Mouse (Mus musculus): ENCODE results near the gene Gm10272. TPM values are rescaled to one million over a fixed set of nuclear protein-coding genes. Genes with fewer than 3 reads are reported as not detected.
A peak's percentile ranks its signal among the peaks of the same experiment; 100 is the strongest.

Gm10272 gene
- polyA plus RNA-seq, 1 experiment = not detected

GRCm38 (mm10) chr10:77671519-77671918 lies 34.9 kb upstream of the Gm10272 start:
- no peak overlapping the region for H3K27ac ChIP-seq (ENCODE audit: control insufficient read depth, insufficient read depth, low read length)
- no peak overlapping the region for H3K4me3 ChIP-seq (ENCODE audit: control insufficient read depth, insufficient read depth, low read length)
- H3K36me3 ChIP-seq (ENCODE audit: control insufficient read depth, insufficient read depth, low read length) = no peaks in the 10 kb centered on the region
- WGBS = 59% methylated on average over 4 of the region's 4 CpGs
- peaks cover 21% of the 10 kb centered on the region for H3K4me1 ChIP-seq (replicated peaks; ENCODE audit: control insufficient read depth, insufficient read depth, low read length)
- TF ChIP-seq POLR2A (IDR thresholded peaks at IDR 0.05; ENCODE audit: control insufficient read depth, extremely low read depth, insufficient read depth, low read length, poor library complexity) (no peak), CTCF (IDR thresholded peaks at IDR 0.05; ENCODE audit: borderline replicate concordance, control insufficient read depth, extremely low read depth, insufficient read depth, low read length, poor library complexity) (no peak)
- H3K27me3 ChIP-seq (ENCODE audit: control insufficient read depth, insufficient read depth, low read length) = no peaks in the 10 kb centered on the region; the same call in 1 of the 2 replicates
- DNase-seq = no peak

- WGBS = 36% methylated on average over 13 of the region's 13 CpGs
- no peak for TF ChIP-seq CTCF (IDR thresholded peaks at IDR 0.05; ENCODE audit: borderline replicate concordance, control insufficient read depth, extremely low read depth, insufficient read depth, low read length, poor library complexity)
- TF ChIP-seq POLR2A (IDR thresholded peaks at IDR 0.05; ENCODE audit: control insufficient read depth, extremely low read depth, insufficient read depth, low read length, poor library complexity) = no peak
- peak; percentile 50 for DNase-seq
- no peaks in the 10 kb centered on the region for H3K36me3 ChIP-seq (ENCODE audit: control insufficient read depth, insufficient read depth, low read length)
- H3K4me1 ChIP-seq (replicated peaks; ENCODE audit: control insufficient read depth, insufficient read depth, low read length) = peaks cover 27% of the 10 kb centered on the region
- no peak overlapping the region for H3K27ac ChIP-seq (ENCODE audit: control insufficient read depth, insufficient read depth, low read length)
- peaks cover 5% of the 10 kb centered on the region for H3K27me3 ChIP-seq (ENCODE audit: control insufficient read depth, insufficient read depth, low read length)
- H3K4me3 ChIP-seq (ENCODE audit: control insufficient read depth, insufficient read depth, low read length) = no peak overlapping the region
Measured at GRCm38 (mm10) chr10:77673765-77674164, 32.7 kb upstream of the Gm10272 start.

- peaks cover 7% of the 10 kb centered on the region for H3K27me3 ChIP-seq (ENCODE audit: control insufficient read depth, insufficient read depth, low read length)
- WGBS = 2% methylated on average over 35 of the region's 35 CpGs
- H3K4me1 ChIP-seq (replicated peaks; ENCODE audit: control insufficient read depth, insufficient read depth, low read length) = peaks cover 27% of the 10 kb centered on the region
- DNase-seq = peak; percentile 32
- H3K27ac ChIP-seq (ENCODE audit: control insufficient read depth, insufficient read depth, low read length) = no peak overlapping the region
- TF ChIP-seq POLR2A (IDR thresholded peaks at IDR 0.05; ENCODE audit: control insufficient read depth, extremely low read depth, insufficient read depth, low read length, poor library complexity) (no peak), CTCF (IDR thresholded peaks at IDR 0.05; ENCODE audit: borderline replicate concordance, control insufficient read depth, extremely low read depth, insufficient read depth, low read length, poor library complexity) (no peak)
- no peaks in the 10 kb centered on the region for H3K36me3 ChIP-seq (ENCODE audit: control insufficient read depth, insufficient read depth, low read length)
- peak overlapping the region; percentile 2; the same call in 1 of the 2 replicates for H3K4me3 ChIP-seq (ENCODE audit: control insufficient read depth, insufficient read depth, low read length)
Measured at GRCm38 (mm10) chr10:77677562-77677961, 28.9 kb upstream of the Gm10272 start.

GRCm38 (mm10) chr10:77682994-77683393 lies 23.4 kb upstream of the Gm10272 start:
- no peak for TF ChIP-seq CTCF (IDR thresholded peaks at IDR 0.05; ENCODE audit: borderline replicate concordance, control insufficient read depth, extremely low read depth, insufficient read depth, low read length, poor library complexity)
- TF ChIP-seq POLR2A (IDR thresholded peaks at IDR 0.05; ENCODE audit: control insufficient read depth, extremely low read depth, insufficient read depth, low read length, poor library complexity) = no peak
- no peak overlapping the region for H3K27ac ChIP-seq (ENCODE audit: control insufficient read depth, insufficient read depth, low read length)
- H3K36me3 ChIP-seq (ENCODE audit: control insufficient read depth, insufficient read depth, low read length) = no peaks in the 10 kb centered on the region
- H3K27me3 ChIP-seq (ENCODE audit: control insufficient read depth, insufficient read depth, low read length) = peaks cover 2% of the 10 kb centered on the region
- H3K4me3 ChIP-seq (ENCODE audit: control insufficient read depth, insufficient read depth, low read length) = no peak overlapping the region
- 81% methylated on average over 7 of the region's 7 CpGs for WGBS
- peaks cover 3% of the 10 kb centered on the region; the same call in 1 of the 2 replicates for H3K4me1 ChIP-seq (replicated peaks; ENCODE audit: control insufficient read depth, insufficient read depth, low read length)
- no peak for DNase-seq

GRCm38 (mm10) chr10:77684181-77684580 lies 22.2 kb upstream of the Gm10272 start:
- H3K27me3 ChIP-seq (ENCODE audit: control insufficient read depth, insufficient read depth, low read length) = no peaks in the 10 kb centered on the region; the same call in 1 of the 2 replicates
- WGBS = 43% methylated on average over 8 of the region's 8 CpGs
- TF ChIP-seq POLR2A (IDR thresholded peaks at IDR 0.05; ENCODE audit: control insufficient read depth, extremely low read depth, insufficient read depth, low read length, poor library complexity) (no peak), CTCF (IDR thresholded peaks at IDR 0.05; ENCODE audit: borderline replicate concordance, control insufficient read depth, extremely low read depth, insufficient read depth, low read length, poor library complexity) (no peak)
- DNase-seq = no peak
- H3K4me1 ChIP-seq (replicated peaks; ENCODE audit: control insufficient read depth, insufficient read depth, low read length) = no peaks in the 10 kb centered on the region; the same call in 1 of the 2 replicates
- no peak overlapping the region for H3K27ac ChIP-seq (ENCODE audit: control insufficient read depth, insufficient read depth, low read length)
- H3K36me3 ChIP-seq (ENCODE audit: control insufficient read depth, insufficient read depth, low read length) = no peaks in the 10 kb centered on the region
- H3K4me3 ChIP-seq (ENCODE audit: control insufficient read depth, insufficient read depth, low read length) = no peak overlapping the region

GRCm38 (mm10) chr10:77685895-77686664 lies 20.3 kb upstream of the Gm10272 start, which contains the start of gene Tspear:
TSS of gene Tspear (plus strand) at chr10:77686569.
- H3K36me3 ChIP-seq (ENCODE audit: control insufficient read depth, insufficient read depth, low read length) = no peaks in the 10 kb centered on the region
- no peak for DNase-seq
- H3K27me3 ChIP-seq (ENCODE audit: control insufficient read depth, insufficient read depth, low read length) = no peaks in the 10 kb centered on the region; the same call in 1 of the 2 replicates
- 21% methylated on average over 22 of the region's 22 CpGs for WGBS
- no peak within 1 kb of the TSS for H3K27ac ChIP-seq (ENCODE audit: control insufficient read depth, insufficient read depth, low read length)
- H3K4me3 ChIP-seq (ENCODE audit: control insufficient read depth, insufficient read depth, low read length) = no peak within 1 kb of the TSS
- no peaks in the 10 kb centered on the region for H3K4me1 ChIP-seq (replicated peaks; ENCODE audit: control insufficient read depth, insufficient read depth, low read length)
- TF ChIP-seq POLR2A (IDR thresholded peaks at IDR 0.05; ENCODE audit: control insufficient read depth, extremely low read depth, insufficient read depth, low read length, poor library complexity) (no peak), CTCF (IDR thresholded peaks at IDR 0.05; ENCODE audit: borderline replicate concordance, control insufficient read depth, extremely low read depth, insufficient read depth, low read length, poor library complexity) (no peak)

All from thymus, adult 2 months (tissue).